ENCODE assay signal across 8 mouse cellular contexts in genomic region chr14:55540067-55540786, GRCm38 (mm10). TPM values are rescaled to one million over a fixed set of nuclear protein-coding genes. Genes with fewer than 3 reads are reported as not detected.
DNase-seq lines count a peak whose midpoint lies in the region; ATAC-seq and TF ChIP-seq lines count a peak whose summit lies in the region.

TSS of gene Pck2 (plus strand) at chr14:55540266.

- H3K9me3 ChIP-seq in CH12.LX (replicated peaks; ENCODE audit: low read length), result no peaks in the 10 kb centered on the region
- H3K9me3 ChIP-seq in heart, embryonic 13.5 days, result no peaks in the 10 kb centered on the region
- H3K9me3 ChIP-seq in liver, embryonic 14.5 days (ENCODE audit: control insufficient read depth, low read length), result no peaks in the 10 kb centered on the region
- H3K9me3 ChIP-seq in stomach, postnatal 0 days (ENCODE audit: control insufficient read depth, low read length), result no peaks in the 10 kb centered on the region

- peak; percentile 85 for ATAC-seq in heart, embryonic 13.5 days (ENCODE audit: extremely low read depth, insufficient number of reproducible peaks, low FRiP score, low TSS enrichment)
- peak; percentile 96 for ATAC-seq in liver, embryonic 14.5 days (ENCODE audit: insufficient read depth)
- ATAC-seq in stomach, postnatal 0 days (ENCODE audit: low FRiP score, low TSS enrichment), result peak; percentile 96

- peak within 1 kb of the TSS; percentile 77 for H3K27ac ChIP-seq in CH12.LX (ENCODE audit: insufficient read depth, low read depth)
- peak within 1 kb of the TSS; percentile 64 for H3K27ac ChIP-seq in brown adipose tissue, adult 24 weeks (replicated peaks; ENCODE audit: low read depth, low read length)
- H3K27ac ChIP-seq in heart, embryonic 13.5 days (replicated peaks), result peak within 1 kb of the TSS; percentile 93
- peak within 1 kb of the TSS; percentile 86 for H3K27ac ChIP-seq in liver, embryonic 14.5 days
- H3K27ac ChIP-seq in stomach, postnatal 0 days (replicated peaks), result peak within 1 kb of the TSS; percentile 92

- dilution Hi-C loops in CH12.LX (cut with MboI; ENCODE audit: extremely low pct_ligation_motif_present, extremely low pct_unique_long_range_greater_than_20kb, low sequenced_read_pairs), result no loop called here

- no peak for TF ChIP-seq EP300 in CH12.LX (IDR thresholded peaks at IDR 0.05; ENCODE audit: low read length)
- TF ChIP-seq EP300 in liver, embryonic 14.5 days (IDR thresholded peaks at IDR 0.05; ENCODE audit: low read depth), result no peak; the same call in 1 of the 2 replicates
- no peak for TF ChIP-seq EP300 in stomach, postnatal 0 days (optimal IDR thresholded peaks at IDR 0.05)

- H3K27me3 ChIP-seq in CH12.LX (replicated peaks), result no peaks in the 10 kb centered on the region
- no peaks in the 10 kb centered on the region for H3K27me3 ChIP-seq in heart, embryonic 13.5 days (replicated peaks)
- no peaks in the 10 kb centered on the region for H3K27me3 ChIP-seq in liver, embryonic 14.5 days (ENCODE audit: control insufficient read depth, insufficient read depth, low read length)
- no peaks in the 10 kb centered on the region for H3K27me3 ChIP-seq in stomach, postnatal 0 days (ENCODE audit: control insufficient read depth, insufficient read depth, low read length)

- H3K36me3 ChIP-seq in CH12.LX (replicated peaks in 1 of 2; ENCODE audit: control insufficient read depth in 1 of 2, insufficient read depth in 1 of 2, low read length in 1 of 2), result peaks cover 35 to 39% of the 10 kb centered on the region in 2 experiments
- H3K36me3 ChIP-seq in heart, embryonic 13.5 days, result peaks cover 30% of the 10 kb centered on the region
- peaks cover 13% of the 10 kb centered on the region for H3K36me3 ChIP-seq in liver, embryonic 14.5 days (replicated peaks; ENCODE audit: control insufficient read depth, insufficient read depth, low read depth)
- peaks cover 17% of the 10 kb centered on the region for H3K36me3 ChIP-seq in stomach, postnatal 0 days (ENCODE audit: control insufficient read depth, insufficient read depth, low read length)

- H3K4me1 ChIP-seq in CH12.LX (ENCODE audit: control insufficient read depth in 1 of 2, insufficient read depth in 2 of 2), result peaks cover 15 to 44% of the 10 kb centered on the region in 2 experiments
- no peaks in the 10 kb centered on the region for H3K4me1 ChIP-seq in brown adipose tissue, adult 24 weeks (ENCODE audit: control insufficient read depth, insufficient read depth, insufficient read length, low read length)
- H3K4me1 ChIP-seq in heart, embryonic 13.5 days, result peaks cover 20% of the 10 kb centered on the region
- H3K4me1 ChIP-seq in liver, embryonic 14.5 days (replicated peaks; ENCODE audit: control insufficient read depth in 2 of 2, insufficient read depth in 2 of 2, low read length in 1 of 2), result peaks cover 20 to 30% of the 10 kb centered on the region in 2 experiments
- peaks cover 2% of the 10 kb centered on the region; the same call in 1 of the 2 replicates for H3K4me1 ChIP-seq in stomach, postnatal 0 days (replicated peaks; ENCODE audit: control insufficient read depth, insufficient read depth)

- H3K79me2 ChIP-seq in CH12.LX (replicated peaks; ENCODE audit: control insufficient read depth, extremely low read depth, insufficient read depth, poor library complexity, severe bottlenecking), result peaks cover 22% of the 10 kb centered on the region

- peak; percentile 85 for TF ChIP-seq POLR2A in CH12.LX (IDR thresholded peaks at IDR 0.05; ENCODE audit: low read depth, low read length)

- WGBS in heart, embryonic 13.5 days, result under 1% methylated on average over 32 of the region's 32 CpGs
- under 1% methylated on average over 32 of the region's 32 CpGs for WGBS in liver, embryonic 14.5 days (ENCODE audit: insufficient replicate concordance)
- under 1% methylated on average over 32 of the region's 32 CpGs for WGBS in stomach, postnatal 0 days

- TF ChIP-seq CTCF in CH12.LX (conservative IDR thresholded peaks at IDR 0.05 in 1 of 2, IDR thresholded peaks at IDR 0.05 in 1 of 2; ENCODE audit: low read depth in 2 of 2, low read length in 2 of 2), result no peak
- no peak for TF ChIP-seq CTCF in liver, embryonic 14.5 days (IDR thresholded peaks at IDR 0.05; ENCODE audit: low read depth)
- TF ChIP-seq CTCF in stomach, postnatal 0 days (IDR thresholded peaks at IDR 0.05; ENCODE audit: low read depth), result peak; percentile 29

- in situ Hi-C loops in CH12.LX (cut with MboI; ENCODE audit: low pct_ligation_motif_present, low pct_unique_long_range_greater_than_20kb, low sequenced_read_pairs), result no loop called here

- H3K4me3 ChIP-seq in CH12.LX (replicated peaks in 1 of 3; ENCODE audit: low read depth in 2 of 3, low read length in 2 of 3, poor library complexity in 1 of 3), result peak within 1 kb of the TSS; percentile 83 to 93 (median 87)
- peak within 1 kb of the TSS; percentile 75 for H3K4me3 ChIP-seq in brown adipose tissue, adult 24 weeks (ENCODE audit: insufficient read depth, low read depth, low read length)
- H3K4me3 ChIP-seq in heart, embryonic 13.5 days, result peak within 1 kb of the TSS; percentile 79
- peak within 1 kb of the TSS; percentile 66 to 79 for H3K4me3 ChIP-seq in liver, embryonic 14.5 days (ENCODE audit: insufficient read depth in 1 of 2, low read depth in 2 of 2, low read length in 2 of 2)
- peak within 1 kb of the TSS; percentile 64 for H3K4me3 ChIP-seq in stomach, postnatal 0 days (ENCODE audit: low read depth, low read length)

- peak within 1 kb of the TSS; percentile 92 for H3K4me2 ChIP-seq in CH12.LX (ENCODE audit: insufficient read depth, low read depth, poor library complexity, severe bottlenecking)
- peak within 1 kb of the TSS; percentile 89 for H3K4me2 ChIP-seq in heart, embryonic 13.5 days
- peak within 1 kb of the TSS; percentile 73 for H3K4me2 ChIP-seq in liver, embryonic 14.5 days (ENCODE audit: low read depth)
- peak within 1 kb of the TSS; percentile 87 for H3K4me2 ChIP-seq in stomach, postnatal 0 days (replicated peaks; ENCODE audit: low read depth)

- peak; percentile 98 for DNase-seq in CH12.LX (ENCODE audit: extremely low read depth)
- DNase-seq in fibroblast of lung, adult 2 months (ENCODE audit: low read depth), result peak; percentile 94
- peak; percentile 93 for DNase-seq in kidney, postnatal 10 days
- DNase-seq in liver, embryonic 14.5 days (ENCODE audit: low read depth in 3 of 3, low spot score in 3 of 3), result peak; percentile 92 to 94 (median 93)
- DNase-seq in neural tube, embryonic 10.5 days (ENCODE audit: extremely low spot score, low spot score), result peak; percentile 83
- peak; percentile 88 for DNase-seq in stomach, postnatal 0 days (ENCODE audit: low spot score)

- H3K9ac ChIP-seq in CH12.LX (ENCODE audit: insufficient read depth, low read depth), result peak within 1 kb of the TSS; percentile 97
- peak within 1 kb of the TSS; percentile 89 for H3K9ac ChIP-seq in heart, embryonic 13.5 days
- H3K9ac ChIP-seq in liver, embryonic 14.5 days (replicated peaks), result peak within 1 kb of the TSS; percentile 88
- H3K9ac ChIP-seq in stomach, postnatal 0 days (ENCODE audit: low read length), result peak within 1 kb of the TSS; percentile 72

- TF ChIP-seq RAD21 in CH12.LX (IDR thresholded peaks at IDR 0.05; ENCODE audit: low read depth, low read length), result no peak

TF ChIP-seq in CH12.LX, 34 proteins besides CTCF, POLR2A, EP300 and RAD21 (continues in another document):
- TF ChIP-seq MEF2A (IDR thresholded peaks at IDR 0.05; ENCODE audit: borderline replicate concordance, low read depth, low read length) (no peak; the same call in none of the 2 replicates), TBP (conservative IDR thresholded peaks at IDR 0.05; ENCODE audit: low read depth, low read length) (peak; percentile 91), MAX (IDR thresholded peaks at IDR 0.05; ENCODE audit: low read length) (peak; percentile 95), PAX5 (IDR thresholded peaks at IDR 0.05; ENCODE audit: low read length) (no peak), ELF1 (IDR thresholded peaks at IDR 0.05; ENCODE audit: low read depth, low read length) (no peak; the same call in 1 of the 2 replicates), GABPA (IDR thresholded peaks at IDR 0.05; ENCODE audit: insufficient replicate concordance, low read depth, low read length) (no peak), ZC3H11A (IDR thresholded peaks at IDR 0.05; ENCODE audit: low read depth, low read length) (no peak), USF1 (IDR thresholded peaks at IDR 0.05; ENCODE audit: low read depth, low read length) (no peak), E2F4 (IDR thresholded peaks at IDR 0.05; ENCODE audit: insufficient replicate concordance, low read depth, low read length) (0 out of 2 replicates have a peak, but pooled peaks have one; percentile 46), HCFC1 (IDR thresholded peaks at IDR 0.05; ENCODE audit: low read depth, low read length) (peak; percentile 59; the same call in 1 of the 2 replicates), USF2 (conservative IDR thresholded peaks at IDR 0.05; ENCODE audit: low read depth, low read length) (no peak), JUN (IDR thresholded peaks at IDR 0.05; ENCODE audit: insufficient read depth, low read depth, low read length) (no peak), ETS1 (conservative IDR thresholded peaks at IDR 0.05; ENCODE audit: low read depth, low read length) (peak; percentile 33; the same call in 1 of the 2 replicates), ZKSCAN1 (IDR thresholded peaks at IDR 0.05; ENCODE audit: borderline replicate concordance, low read depth, low read length) (no peak), KAT2A (IDR thresholded peaks at IDR 0.05; ENCODE audit: insufficient replicate concordance, low read length) (0 out of 2 replicates have a peak, but pooled peaks have one; percentile 60), SMC3 (IDR thresholded peaks at IDR 0.05; ENCODE audit: low read depth, low read length) (no peak), MAZ (IDR thresholded peaks at IDR 0.05; ENCODE audit: low read depth, low read length) (peak; percentile 78; the same call in 1 of the 2 replicates), MAFK (IDR thresholded peaks at IDR 0.05; ENCODE audit: insufficient replicate concordance, low read length) (no peak), ZNF384 (IDR thresholded peaks at IDR 0.05; ENCODE audit: low read depth, low read length) (no peak), IRF4 (IDR thresholded peaks at IDR 0.05; ENCODE audit: low read depth, low read length) (no peak), JUND (conservative IDR thresholded peaks at IDR 0.05; ENCODE audit: low read depth, low read length) (0 out of 2 replicates have a peak, but pooled peaks have one; percentile 36)

RNA-seq across cellular contexts. Expression of gene Pck2, which starts in this region (rescaled TPM):
- total RNA-seq in CH12.LX (2012; rRNA removed) (105 and 286 TPM in 2 replicates), CH12.LX (2014; rRNA removed) (113 and 120 TPM in 2 replicates)
- polyA plus RNA-seq in CH12.LX (2012; ENCODE audit: insufficient read length, low read depth), result 144 and 149 TPM in 2 replicates
- polyA plus RNA-seq in brown adipose tissue, adult 24 weeks (2012; ENCODE audit: insufficient read depth, insufficient read length, missing spikeins), result 5.0 and 10.3 TPM in 2 replicates
- polyA plus RNA-seq in heart, embryonic 13.5 days (2015; fragmentation: Nextera tagmentation; extraction: Ambion mirVana), result 40.9 and 43.9 TPM in 2 replicates
- 19.6 and 21.9 TPM in 2 replicates for polyA plus RNA-seq in liver, embryonic 14.5 days (2012; rRNA removed)
- polyA plus RNA-seq in liver, embryonic 14.5 days (2014; fragmentation: Nextera tagmentation; extraction: Ambion mirVana), result 15.6 and 20.6 TPM in 2 replicates
- 15.7 and 16.1 TPM in 2 replicates for polyA plus RNA-seq in stomach, postnatal 0 days (2015; fragmentation: Nextera tagmentation; extraction: Ambion mirVana)

Comparison
In these comparisons a context has a peak if more than half of its experiments do, and no peak if none do; other contexts are left out.
1. Peak in every context shown above with its lines: DNase-seq, ATAC-seq, H3K4me3 ChIP-seq and H3K27ac ChIP-seq.